Mouse (Mus musculus) spleen, postnatal 36 days (tissue): ENCODE measurements at regions not wholly inside any gene's neighbourhood (a gene's known extent, or its start where the extent isn't known, plus 50 kb on each side); places are given as distances from the start of the nearest gene placed in this dataset.
"Not testable (repeated sequence)": the region's sequence is repeated elsewhere in the genome, so short reads cannot be mapped to it uniquely, and the experiment has no call there.

Experiments
- DNase-seq, 2 experiments: peaks; one replicate each; pipeline ENCODE4 v3.0.0; 2022; ENCODE audit warnings: low spot score in 2 of 2, mixed read lengths in 1 of 2

GRCm38 (mm10) chr12:69524337-69525035, 58.3 kb downstream of the Vcpkmt start:
- DNase-seq: no peak

GRCm38 (mm10) chr12:69519869-69520268, 63.0 kb downstream of the Vcpkmt start:
- no peak for DNase-seq

GRCm38 (mm10) chr12:69519028-69519427, 63.8 kb downstream of the Vcpkmt start:
- DNase-seq: no peak

DNA sequence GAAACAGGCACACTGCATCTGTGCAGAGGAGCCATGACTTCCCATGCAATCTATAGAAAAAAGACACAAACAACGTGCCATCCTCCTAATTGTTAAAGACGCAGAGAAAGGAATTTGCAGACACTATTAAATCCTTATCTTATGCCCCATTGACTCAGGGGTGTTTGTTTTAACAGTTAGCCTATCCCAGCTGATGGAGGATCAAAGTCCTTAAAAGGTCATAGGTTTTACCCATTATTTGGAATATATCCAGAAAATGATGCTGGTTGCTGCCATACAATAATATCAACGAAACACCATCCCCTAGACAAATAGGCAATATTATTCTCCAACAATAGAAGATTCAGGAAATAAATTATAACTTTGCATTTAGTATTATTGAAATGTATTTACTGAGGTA, 65.2 kb downstream of the Vcpkmt start:
- no peak for DNase-seq

GRCm38 (mm10) chr12:69516314-69516916, 66.4 kb downstream of the Vcpkmt start:
- DNase-seq: peak; percentile 70 to 77

- no peak for DNase-seq
These were observed 67.0 kb downstream of the Vcpkmt start for GRCm38 (mm10) chr12:69515850-69516249.

DNA sequence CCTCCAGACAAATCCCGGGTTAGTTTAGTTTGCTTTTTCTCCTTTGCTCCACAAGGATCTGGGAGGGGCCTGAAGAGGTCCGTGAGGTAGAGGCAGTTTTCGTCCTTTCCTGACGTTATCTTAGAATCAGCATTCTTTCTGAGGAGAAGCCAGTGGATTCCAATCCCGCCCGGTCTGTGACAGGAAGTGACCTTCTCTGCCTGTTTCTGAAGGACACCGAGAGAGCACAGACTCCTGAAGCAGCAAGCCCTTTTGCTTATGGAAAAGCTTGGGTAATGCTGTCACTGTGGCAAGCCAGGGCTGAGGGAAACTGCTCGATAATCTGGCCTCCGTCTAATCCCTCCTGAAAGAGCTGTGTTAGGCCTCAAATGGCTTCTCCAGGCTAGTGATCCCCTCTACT, 67.7 kb downstream of the Vcpkmt start:
- DNase-seq: no peak

GRCm38 (mm10) chr12:69513166-69513565, 69.7 kb downstream of the Vcpkmt start:
- peak; percentile 68 to 72 for DNase-seq

GRCm38 (mm10) chr12:69510736-69511135, 72.1 kb downstream of the Vcpkmt start:
- DNase-seq: no peak

DNA sequence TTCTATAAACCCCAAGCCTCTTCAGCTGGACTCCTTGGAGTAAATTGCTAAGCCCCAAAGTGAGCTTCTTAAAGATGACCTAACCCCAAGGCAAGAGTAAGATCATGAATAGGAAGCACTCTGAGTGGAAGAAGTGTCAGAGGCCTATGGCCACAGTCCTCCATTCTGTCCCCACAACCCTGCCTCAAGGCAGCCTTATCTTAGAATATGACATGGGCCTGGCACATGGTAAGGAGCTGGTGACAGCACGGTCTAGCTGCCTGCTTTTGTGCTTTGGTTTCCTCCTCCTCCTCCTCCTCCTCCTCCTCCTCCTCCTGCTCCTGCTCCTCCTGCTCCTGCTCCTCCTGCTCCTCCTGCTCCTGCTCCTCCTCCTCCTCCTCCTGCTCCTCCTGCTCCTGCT, 73.6 kb downstream of the Vcpkmt start:
- DNase-seq: not testable (repeated sequence)

- DNase-seq: no peak
These were observed 74.9 kb downstream of the Vcpkmt start for GRCm38 (mm10) chr12:69507906-69508305.

DNA sequence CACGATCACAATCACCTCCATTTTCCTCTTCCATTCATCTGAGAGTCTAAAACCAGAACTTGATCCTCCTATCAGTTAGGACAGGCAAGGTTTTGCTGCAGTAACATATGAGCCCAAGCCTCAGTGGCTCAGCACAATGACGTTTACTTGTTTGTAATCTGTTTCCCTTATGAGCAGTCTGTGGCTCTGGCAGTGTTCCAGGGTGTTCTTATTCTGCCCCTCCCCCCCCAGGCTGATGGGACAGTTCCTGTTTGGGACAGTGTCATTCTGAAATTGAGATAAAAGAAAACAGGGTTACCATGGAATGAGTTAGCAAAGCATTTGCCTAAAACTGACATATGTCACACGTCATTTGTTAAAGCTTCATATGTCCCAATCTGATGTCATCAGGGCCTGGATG, 75.5 kb downstream of the Vcpkmt start:
- no peak for DNase-seq

DNA sequence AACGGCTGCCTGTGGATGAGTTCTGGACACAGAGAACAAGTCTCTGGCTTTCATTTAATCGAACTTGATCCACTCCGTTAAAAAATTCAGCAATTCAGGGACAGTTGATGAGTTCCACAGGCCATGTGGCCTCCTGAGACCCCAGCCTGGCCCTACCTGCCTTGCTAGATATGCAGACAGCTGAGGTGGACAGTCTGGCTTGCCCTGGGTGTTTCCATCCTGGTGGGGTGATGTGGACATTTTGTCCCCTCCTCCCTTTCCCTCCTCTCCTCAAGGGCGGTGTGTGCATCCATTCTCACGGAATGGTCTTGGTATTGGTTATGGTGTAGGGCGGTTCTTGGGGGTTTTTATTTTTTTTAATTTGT, 80.1 kb downstream of the Vcpkmt start:
- DNase-seq: no peak

GRCm38 (mm10) chr12:69501783-69502705, 80.8 kb downstream of the Vcpkmt start:
- peak; percentile 88 to 89 for DNase-seq

DNA sequence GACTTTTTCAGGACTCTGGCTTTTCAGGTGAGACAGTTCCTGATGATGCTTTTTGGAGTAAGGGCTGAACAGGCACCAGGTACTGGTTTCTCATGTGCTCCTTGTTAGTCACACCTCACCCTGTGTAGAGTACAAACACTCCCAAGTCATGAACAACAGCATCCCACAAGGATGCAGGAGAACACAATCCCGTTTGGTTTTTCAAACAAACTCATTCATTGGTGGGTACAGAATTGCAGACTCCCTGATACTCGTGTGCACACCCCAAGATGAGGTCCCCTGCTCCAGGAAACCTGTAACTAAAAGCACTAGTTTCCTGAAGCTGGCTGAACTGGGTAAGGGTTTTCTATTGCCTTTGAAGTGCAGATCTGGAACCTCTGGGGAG, 81.5 kb downstream of the Vcpkmt start:
- no peak for DNase-seq

GRCm38 (mm10) chr12:69500600-69501345, 82.1 kb downstream of the Vcpkmt start:
- DNase-seq: peak; percentile 69 to 71

DNA sequence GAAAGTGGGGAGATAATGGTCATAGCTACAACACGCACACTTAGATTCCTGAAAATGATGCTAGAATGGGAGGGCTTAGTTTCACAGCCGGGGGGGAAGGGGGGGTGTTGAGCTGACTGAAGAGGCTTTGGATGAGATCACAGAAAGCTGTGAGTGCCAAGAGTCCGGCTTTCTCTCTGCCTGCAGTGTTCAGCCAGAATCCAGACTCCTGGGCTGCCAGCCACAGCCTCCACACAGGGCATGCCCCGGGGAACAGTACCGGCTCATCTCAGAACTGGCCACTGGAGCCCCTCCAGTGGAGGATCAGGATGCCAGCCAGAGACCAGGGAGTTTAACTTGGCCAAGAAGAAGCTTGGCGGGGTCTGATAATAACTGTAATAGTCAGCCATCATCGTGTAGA, 85.7 kb downstream of the Vcpkmt start:
- DNase-seq: no peak

GRCm38 (mm10) chr12:69496341-69496904, 86.4 kb downstream of the Vcpkmt start:
- DNase-seq: no peak

DNA sequence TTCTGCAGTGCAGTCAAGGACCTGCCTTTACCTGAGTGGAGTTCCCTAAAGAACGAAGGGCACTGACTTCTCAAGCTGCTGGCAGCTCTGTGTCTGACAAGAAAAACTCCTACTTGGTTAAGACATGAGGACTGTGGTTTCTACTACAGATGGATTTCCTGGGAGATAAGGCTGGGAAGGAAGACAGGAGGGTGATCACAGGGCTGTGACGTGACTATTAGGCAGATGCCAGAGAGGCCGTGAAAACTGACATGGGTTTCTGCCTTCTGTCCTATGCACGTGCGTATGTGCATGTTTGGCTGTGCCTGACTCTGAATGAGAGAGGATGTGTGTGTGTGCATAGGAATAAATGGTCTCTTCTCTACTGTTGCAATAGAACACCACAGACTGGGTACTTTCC, 87.1 kb downstream of the Vcpkmt start:
- DNase-seq: no peak

- no peak for DNase-seq
These were observed 88.2 kb downstream of the Vcpkmt start for GRCm38 (mm10) chr12:69494648-69495047.

DNA sequence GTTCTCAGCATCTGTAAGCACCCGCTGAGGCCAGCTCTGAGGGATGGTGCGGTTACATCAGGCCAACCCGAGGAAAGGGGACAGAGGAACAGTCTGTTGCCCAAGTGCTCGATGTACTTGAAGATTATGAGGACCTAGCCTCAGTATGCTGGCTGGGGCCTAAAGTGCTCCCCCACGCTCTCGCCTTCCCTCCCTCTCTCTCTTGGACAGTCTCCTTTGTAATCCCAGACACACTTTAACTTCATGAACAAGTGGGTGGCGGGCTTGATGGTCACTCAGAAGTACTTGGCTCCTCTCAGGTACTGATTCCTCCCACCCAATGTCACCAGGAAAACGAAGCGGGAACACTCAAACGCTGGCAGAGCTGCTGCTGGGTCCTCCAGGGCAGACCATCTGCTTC, 93.1 kb downstream of the Vcpkmt start:
- DNase-seq: no peak

GRCm38 (mm10) chr12:69486903-69487302, 95.9 kb downstream of the Vcpkmt start:
- DNase-seq: no peak
